Mouse (Mus musculus): ENCODE results near the gene Erg. TPM values are rescaled to one million over a fixed set of nuclear protein-coding genes. Genes with fewer than 3 reads are reported as not detected.

The Erg gene
- total RNA-seq, 1 experiment from 2014 or later, result 24.3 TPM

DNA sequence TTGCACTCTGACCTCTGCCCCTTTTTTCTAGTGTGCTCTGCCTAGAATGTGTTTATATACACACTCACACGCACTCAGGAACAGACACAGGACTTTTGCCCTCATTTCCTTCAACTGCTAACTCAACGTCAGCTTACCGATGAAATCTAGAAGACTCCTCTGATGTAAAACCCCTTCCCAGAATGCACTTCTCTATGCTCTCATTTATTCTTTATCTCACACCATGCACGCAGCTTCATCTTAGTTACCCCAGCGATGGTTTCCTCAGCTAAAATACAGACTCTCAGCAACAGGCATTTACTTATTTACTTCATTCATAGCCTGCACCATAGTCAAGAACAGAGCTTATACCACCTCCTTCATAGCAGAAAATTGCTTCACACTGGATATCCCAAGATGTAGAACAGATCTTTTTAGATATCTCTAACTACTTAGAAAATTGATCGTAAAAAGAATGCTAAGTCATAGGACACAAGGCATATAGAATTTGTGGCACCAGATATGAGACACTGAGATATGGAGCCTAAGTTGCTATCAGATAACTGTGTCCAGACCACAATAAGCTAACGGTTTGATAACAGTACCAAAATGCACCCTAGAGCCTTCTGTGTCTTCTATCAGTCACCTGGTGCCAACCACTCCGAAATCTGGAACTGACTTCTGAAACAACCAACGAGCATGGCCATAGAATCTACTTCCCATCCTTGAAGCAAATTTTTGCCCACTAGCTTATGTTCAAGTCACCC, 98.6 kb downstream of the Erg start:
- DNase-seq, result no peak

DNA sequence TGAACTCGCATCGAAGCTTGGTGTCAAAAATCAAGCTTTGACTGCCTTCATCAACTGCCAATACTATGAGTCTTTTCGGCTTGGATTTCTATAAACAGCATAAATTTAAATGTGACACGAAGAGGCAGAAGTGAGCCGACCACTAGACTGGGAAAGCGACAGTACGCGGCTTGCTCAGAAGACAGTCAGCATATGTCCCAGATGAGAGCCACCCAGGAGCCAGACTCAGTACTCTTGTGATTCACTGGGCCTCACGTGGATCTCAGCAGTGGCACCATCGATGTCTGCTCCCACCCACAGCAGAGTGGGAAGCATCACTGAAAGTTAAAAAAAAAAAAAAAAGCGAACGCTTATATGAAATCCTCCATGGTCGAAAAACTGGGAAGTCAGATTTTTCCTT, 105.2 kb downstream of the Erg start:
- no peak for DNase-seq

DNA sequence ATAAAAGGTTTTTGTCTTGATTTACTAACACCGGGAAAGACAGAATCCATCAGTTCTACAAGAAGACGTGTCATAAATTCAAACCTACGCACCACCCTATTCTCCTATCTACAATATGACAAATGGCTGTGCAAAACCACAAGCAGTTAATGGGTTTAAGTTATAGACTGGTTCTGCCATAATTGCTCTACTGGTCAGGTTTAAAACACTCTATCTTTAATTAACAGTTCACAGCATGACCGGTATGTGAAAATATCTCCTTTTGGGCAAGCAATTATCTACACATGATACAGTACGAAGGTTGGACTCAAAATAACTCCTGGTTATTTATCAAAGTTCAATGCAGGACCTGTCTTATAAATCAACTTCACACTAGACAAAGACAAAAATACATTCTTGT, 107.8 kb downstream of the Erg start:
- no peak for DNase-seq

DNA sequence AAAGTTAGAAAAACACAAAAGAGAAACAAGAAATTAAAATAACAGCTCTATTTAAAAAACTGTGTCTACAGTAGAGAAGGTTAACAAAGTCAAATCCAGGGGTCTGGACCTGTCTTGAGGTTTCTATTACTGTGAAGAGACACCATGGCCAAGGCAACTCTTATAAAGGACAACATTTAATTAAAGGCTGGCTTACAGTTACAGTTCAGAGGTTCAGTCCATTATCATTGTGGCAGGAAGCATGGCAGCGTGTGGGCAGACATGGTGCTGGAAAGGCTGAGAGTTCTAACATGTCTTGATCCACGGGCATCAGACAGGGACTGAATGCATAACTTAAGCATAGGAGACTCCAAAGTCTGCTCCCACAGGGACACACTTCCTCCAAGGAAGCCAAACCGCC, 111.4 kb downstream of the Erg start:
- no peak for DNase-seq

DNA sequence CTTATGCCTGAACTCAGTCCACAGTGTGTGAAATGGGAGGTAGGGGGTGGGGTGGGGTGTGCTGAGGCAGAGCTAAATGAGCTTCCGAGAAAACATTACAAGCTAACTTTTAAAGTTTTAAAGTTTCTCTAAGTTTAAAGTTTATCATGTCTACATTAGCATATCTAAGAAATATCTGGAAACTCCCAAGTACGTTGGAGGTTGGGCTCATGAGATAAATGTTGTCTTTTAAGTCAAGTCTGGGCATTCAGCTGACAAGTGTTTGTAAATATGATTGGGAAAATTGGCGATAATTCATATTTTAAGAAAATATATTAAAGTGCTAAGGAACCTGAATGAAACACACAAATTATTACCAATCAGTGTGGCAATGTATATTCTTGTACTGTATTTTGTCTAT, 112.4 kb downstream of the Erg start:
- no peak for DNase-seq

DNA sequence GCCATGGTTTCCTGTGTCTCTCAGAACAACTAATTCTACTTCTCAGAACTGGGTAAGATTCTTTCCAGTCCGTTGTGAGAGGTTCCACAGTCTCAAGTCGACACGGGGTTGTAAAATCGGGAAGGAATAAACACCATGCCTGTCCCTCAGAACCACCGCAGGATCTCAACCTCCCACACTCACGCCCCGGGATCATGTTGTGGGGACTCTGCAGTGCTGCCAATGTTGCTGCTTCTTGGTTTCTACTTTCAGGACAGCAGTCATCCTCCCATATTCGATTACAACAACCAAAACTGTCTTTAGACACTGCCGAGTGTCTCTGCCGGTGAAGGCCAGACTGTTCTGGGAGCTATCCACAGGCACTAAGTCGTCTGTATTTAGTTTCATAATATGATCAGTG, 113.6 kb downstream of the Erg start:
- DNase-seq, result no peak

DNA sequence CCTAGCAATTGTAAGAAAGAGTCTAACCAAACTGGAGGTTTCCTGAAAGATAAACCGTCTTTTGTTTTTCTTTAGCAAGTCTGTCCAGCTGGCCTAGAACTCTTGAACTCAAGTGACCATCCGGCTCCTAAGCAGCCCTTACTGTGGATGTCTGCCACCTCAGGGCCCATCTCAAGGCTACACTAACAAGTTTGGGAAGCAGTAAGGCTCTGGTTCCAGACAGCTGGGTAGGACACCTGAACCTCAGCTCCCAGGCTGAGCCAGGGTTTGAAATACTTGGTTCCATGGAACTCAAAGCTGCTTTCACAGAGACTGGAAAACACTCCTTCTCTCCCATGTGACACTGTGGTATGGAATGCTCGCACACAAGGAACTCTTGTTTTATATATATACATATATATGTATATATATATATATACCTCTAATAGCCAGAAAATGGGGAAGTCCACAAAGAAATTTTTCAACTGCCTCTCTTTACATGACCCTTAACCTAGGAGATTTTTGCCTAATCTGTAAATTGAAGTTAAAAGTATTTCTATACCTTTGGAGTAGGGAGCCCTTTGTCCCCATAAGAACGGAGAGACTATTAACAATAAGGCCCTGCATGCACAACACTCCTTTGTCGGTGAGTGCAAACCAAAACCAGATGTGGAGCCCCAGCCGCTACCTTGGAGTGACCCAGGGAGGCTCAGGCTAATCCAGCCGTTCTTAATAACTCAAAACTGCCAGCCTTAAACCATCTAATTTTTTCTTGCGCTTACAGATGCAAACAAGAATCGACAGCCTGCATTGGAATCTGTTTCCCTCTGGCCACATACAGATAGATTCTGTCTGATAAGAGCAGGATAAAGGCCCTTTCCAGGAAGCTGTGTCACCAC, 116.9 kb downstream of the Erg start:
- DNase-seq, result no peak

DNA sequence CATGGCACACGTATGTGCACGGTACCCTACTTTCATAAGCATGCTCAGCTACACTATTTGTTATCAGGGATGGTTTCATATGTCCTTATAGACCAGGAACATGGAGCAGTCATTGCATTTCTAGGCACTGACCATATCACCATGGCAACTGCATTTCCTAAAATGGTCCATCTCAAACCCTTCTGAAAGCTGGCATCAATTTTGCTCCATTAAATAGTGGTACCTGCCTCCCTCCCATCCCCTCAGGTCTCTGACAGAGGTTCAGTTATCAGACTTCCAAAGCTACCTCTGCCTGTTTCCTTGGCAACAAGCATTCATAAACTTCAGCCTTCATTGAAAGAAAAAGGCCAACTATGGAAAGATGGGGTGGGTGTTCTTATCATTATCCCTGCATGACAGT, 118.5 kb downstream of the Erg start:
- DNase-seq, result no peak

DNA sequence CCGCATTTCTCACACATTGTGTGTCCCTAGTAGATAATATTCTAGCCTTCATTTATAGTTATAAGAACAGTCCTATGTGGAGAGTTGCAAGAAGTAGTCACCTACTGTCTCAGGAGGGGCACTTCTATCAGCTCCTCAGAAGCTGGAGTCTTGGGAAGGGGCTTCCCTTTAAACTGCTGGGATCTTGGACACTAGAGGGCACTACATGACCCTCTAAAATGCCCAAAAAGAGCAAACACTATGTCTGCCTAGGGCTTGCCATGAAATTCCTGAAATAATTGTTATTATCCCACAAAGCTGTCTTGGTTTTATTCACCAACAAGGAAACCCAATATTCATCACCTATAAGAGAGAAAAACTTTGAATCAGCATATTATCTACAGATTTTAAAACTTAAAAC, 119.8 kb downstream of the Erg start:
- no peak for DNase-seq

DNA sequence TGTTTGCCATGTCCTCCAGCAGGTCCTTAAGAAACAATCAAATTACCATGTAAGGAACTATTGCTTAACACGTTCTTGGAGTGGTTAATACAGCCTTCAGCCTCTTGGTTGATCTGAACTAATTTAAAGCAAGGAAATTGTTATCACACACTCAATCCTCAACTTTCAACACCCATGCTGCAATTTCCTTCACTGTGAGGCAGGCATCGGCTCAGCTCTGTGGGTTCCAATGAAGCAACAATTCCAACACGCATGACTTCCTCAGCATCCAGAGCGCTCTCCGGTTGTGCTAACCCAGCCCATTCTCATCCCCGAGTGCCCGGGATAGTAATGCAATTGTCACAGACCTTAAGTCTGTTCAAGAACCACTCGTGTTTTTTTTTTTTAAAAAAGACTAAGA, 121.8 kb downstream of the Erg start:
- no peak for DNase-seq

DNA sequence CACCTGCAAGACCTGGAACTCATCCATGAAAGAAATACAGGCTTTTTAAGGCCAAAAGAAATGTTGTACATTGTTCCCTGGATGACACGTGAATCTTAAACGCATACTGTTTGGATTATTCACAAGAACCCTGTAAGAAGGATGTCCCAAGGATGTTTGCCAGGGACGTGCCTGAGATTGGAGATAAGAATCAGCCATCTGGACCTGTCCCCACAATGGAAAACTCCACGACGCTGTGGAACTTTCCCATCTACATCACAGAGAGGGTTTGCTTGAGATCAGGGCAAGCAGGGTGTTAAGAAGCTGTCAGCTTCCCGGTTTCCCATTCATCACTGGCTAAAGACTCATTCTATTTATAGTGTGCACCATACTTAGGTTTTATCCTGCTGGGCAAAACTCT, 122.6 kb downstream of the Erg start:
- peak; percentile 63 for DNase-seq

DNA sequence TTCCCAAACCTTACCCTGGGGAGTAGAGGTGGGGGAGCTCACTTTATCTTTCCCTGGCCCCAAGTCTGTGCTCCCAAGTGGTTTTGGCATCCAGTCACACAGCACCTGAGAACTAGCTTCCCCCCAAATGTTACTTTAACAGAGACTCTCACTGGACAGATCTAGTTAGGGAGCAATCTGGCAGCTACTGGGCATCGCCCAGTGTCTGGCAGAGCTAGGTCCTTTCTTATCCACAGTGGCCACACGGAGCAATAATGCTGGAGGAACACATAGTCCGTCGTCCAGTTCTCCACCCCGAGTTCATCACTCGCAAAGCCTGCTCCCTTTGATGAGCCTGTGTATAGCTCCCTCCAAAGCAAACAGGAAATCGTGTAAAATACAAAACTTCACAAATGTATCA, 124.5 kb downstream of the Erg start:
- DNase-seq, result no peak

DNA sequence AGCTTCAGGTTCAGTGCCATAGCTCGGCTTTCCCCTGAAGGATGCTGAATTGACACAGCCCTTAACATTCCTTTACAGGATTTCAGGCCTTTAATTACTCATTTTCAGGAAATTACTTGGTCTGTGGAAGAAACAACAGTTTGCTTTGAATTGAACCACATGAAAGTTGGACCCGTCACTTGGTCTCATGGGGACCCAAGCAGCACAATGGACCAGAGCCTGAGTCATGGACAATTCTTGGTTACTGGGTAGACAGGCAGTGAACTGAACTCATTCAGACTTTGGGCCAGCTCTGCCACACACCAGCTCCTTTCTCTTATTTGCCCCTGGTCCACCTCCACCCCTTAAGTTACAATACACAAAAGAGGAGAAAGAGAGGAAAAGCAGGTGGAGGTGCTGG, 126.1 kb downstream of the Erg start:
- no peak for DNase-seq

DNA sequence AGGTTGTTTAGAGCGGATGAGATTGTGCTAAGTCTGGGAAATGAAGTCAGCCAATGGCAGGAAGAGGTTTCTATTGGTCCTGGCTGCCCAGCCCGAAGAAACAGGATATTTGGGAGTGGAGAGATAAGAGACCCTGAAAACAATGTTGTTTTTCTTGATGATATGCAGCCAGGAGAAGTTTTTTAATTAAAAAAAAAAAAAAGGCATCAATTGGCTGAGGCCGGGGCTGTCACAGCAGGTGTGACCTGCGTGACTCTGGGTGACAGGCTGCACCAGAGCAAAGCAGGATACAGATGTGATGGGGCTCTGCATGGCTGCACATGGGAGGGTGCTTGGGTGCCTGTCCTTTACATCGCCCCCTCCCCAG, 127.1 kb downstream of the Erg start:
- no peak for DNase-seq

DNA sequence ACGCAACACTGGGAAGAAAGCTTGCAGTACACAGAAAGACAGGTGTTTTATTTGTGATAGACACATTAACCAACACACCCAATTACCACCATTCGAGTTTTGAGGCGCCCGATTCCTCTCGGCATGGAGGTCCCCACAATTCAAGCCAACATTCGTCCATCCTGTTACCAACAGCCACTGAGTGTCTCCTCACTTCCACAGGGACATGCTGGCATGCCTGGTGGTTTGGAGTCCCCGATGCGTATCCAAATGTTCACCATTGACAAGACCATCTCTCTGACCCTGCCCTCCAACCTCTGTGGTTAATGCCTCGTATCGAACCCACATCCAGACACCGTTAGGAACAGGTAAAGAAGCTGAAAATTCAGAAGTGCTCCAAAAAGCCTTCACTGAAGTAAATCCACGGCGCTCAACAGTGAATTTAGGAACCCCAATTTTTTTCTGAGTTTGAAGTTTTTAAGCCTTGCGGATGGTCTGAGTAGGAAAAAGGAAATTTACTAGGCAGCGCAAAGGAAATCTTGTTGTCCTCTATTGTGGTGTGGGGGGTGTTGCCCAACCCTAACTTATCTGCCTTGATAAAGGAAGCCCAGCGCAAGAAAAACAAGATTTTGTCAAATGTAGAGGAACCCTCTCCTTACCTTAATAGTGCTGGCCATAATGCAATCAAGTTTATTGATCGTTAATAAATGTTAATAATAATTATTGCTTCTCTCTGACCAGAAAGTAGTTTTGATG, 127.6 kb downstream of the Erg start:
- no peak for DNase-seq

DNA sequence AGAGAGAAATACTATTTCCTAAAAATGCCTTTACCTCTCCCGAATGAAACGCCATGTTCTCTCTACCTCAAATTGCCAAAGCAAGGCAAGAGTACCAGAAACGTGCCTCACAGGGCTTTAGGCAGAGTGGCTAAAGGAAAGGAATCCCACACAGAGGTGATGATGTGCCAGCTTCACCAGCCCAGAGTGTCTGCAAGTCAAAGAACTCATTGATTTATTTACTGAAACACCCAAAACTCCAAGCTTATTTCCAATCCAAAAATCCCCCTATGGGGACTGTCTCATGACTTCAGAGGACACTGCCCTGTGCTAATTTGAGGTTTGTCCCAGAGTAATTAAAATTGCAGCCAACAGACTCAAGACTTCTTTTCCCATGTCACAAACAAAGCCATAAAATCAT, 129.4 kb downstream of the Erg start:
- no peak for DNase-seq

DNA sequence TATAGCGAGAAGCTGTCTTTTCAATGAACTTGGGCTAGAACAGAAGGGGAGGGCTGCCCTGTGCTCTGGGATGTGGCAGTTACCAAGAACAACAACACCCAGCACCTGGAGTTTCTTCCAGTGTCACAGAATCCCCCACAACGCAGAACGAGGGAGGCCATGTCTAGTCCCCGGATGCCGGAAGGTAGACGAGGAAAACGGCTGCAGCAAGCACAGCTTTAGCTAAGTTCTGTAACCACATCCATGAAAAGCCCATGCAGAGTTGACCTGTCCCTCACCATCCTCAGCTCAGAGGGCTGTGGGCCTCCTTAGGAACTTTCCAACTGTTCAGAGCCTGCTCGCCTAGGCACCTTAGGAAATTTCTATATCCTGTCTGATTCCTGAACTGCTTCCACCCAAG, 130.5 kb downstream of the Erg start:
- no peak for DNase-seq

DNA sequence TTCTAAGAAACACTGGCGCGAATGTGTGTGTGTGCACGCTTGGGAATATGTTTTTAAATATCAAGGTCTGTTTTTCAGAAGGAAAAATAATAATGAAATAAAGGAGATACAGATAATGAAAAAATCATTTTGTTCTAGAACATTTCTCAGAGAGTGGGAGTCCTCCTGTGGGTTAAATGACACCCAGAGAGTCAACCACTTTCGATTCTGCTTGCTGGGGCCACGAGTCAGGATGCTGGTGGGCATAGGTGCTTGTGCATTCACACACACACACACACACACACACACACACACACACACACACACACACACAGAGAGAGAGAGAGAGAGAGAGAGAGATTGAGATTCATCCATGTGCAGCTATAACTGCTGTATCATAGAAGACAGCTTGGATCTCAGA, 130.9 kb downstream of the Erg start:
- no peak for DNase-seq

DNA sequence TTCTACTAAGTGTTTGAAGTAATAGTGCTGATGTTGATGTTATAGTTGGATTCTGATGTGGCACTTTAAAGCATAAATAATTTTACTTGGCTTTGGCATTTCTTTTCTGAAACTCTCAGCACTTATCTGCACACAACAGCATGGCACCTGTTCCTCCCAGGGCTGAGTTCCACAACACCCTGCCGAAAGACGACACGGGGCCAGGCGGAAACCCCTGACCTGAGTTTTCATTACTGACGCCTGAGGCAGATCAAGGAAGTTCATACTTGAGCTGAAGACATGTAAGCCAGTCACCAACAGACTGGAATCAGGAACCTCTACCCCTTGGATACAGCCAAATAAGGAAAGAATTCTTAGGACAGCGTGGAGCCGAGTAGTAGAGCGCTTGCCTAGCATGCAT, 134.0 kb downstream of the Erg start:
- DNase-seq, result no peak

DNA sequence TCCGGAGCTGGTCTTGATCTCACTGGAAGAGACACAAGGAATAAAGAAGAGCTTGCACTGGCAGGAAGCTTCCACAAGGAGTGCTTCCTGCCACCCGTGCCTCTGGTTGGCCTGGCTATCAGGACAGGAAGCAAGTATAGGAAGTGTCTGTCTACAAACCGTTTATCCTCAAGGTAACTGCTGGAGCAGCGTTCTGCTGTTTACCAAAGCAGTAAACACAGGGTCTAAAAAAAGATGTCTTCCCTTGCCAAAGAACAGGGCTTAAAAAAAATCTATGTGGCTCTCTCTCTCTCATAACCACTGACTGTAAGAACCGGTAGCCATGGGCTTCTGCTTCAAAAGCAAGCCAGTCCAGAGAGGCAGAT, 137.1 kb downstream of the Erg start:
- no peak for DNase-seq

DNA sequence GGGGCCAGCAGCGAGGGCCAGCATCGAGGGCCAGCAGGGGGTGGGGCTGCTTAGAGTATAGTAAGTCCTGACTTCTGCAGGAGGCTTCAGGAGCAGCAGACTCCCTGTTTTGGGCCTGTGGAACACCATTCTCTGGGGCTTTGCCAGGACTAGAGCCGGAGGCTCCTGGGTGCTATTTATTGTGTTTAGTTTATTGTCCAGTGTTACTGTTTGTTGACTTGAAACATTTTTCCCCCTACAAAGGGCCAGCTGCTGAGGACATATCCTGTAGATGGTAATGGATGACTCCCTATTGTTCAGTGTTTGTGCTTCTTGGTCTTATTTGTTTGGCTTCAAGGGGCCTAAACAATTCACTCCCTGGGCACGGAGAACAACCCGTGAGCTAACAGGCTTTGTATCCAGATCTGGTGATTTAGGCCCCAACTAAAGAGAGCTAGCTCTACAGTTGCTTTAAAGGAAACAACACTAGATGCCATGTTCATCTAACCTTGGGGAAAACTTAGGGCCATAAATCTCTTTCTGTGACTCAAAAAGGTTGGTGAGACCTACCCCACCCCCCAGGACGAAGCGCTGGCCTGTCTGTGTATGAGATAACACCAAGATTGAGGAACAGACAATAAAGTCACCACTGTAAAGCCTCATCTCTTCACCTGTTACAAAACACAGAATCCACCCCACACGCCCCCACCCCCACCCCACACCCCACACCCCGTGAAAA, 137.6 kb downstream of the Erg start:
- peak; percentile 34 for DNase-seq

DNA sequence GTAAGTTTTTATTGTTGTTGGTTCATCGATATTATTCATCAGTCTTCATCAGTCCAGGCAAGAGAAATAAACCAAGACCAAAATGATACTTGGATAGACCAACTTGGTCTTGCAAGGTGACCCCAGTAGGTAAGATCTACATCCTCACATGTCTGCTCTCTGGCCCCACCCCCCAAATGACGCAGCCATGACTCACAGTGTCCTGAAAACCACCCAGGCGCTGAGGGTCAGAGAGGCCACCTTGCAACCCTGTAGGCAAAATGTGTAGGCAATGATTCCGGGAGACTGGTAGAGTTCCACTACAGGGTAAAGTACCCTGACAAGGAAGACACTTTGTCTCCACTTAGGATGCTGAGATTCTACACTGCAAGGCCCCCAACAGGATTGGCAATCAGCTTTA, 138.5 kb downstream of the Erg start:
- no peak for DNase-seq

DNA sequence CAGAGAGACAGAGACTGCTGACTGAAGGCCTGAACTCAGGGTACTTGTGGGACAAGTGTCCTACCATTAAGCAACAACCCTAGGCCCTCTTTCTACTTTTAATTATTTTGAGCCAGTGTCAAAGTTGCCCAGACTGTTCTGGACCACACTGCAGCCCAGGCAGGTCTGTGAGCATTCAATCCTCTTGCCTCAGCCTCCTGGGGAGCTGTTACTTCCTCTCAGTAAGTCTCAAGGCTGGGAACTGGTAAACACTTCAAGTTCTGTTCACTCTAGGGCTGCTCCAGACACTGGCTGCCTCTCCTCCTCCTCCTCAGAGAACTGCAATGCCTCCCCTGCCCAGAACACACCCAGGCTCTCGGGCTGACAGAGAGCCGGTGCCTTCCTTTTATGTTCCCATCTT, 140.0 kb downstream of the Erg start:
- no peak for DNase-seq

All from adrenal gland, postnatal 25 days (tissue).